Mouse (Mus musculus): ENCODE data around the gene Cpd. TPM values are rescaled to one million over a fixed set of nuclear protein-coding genes. Genes with fewer than 3 reads are reported as not detected.

Cpd gene
- polyA plus RNA-seq, 1 experiment from 2014 or later: 3.8 TPM

DNA sequence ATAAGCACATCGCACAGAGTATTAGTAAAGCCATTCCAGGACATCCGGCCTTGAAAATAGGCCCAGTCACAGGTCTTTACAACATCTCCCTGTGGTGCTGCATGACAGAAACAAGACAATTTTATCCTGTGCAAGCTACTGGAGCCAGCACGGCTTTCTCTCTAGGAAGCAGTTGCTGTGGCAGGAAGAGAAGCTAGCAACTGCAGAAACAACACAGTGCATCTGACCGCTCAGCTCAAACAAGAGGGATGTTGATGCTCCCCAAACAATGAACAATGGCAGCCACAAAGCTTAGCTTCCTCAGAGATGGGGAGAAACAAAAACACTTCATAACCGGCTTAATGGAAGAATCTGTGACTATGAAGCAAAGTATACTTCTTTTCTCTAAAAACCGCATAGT is 10.5 kb downstream of the Cpd start:
- Histone ChIP-seq H3K36me3 (ENCODE audit: control insufficient read depth, insufficient read depth, low read length) (no peaks in the 10 kb centered on the region; the same call in 1 of the 2 replicates), H3K9ac (ENCODE audit: low read depth, low read length) (no peak overlapping the region), H3K9me3 (ENCODE audit: control insufficient read depth, low read length) (no peaks in the 10 kb centered on the region), H3K4me3 (ENCODE audit: low read length) (no peak overlapping the region), H3K4me1 (ENCODE audit: control insufficient read depth, insufficient read depth, low read depth, low read length) (no peaks in the 10 kb centered on the region; the same call in 1 of the 2 replicates), H3K27me3 (replicated peaks; ENCODE audit: control insufficient read depth, insufficient read depth, low read length) (no peaks in the 10 kb centered on the region), H3K27ac (ENCODE audit: low read depth, low read length) (no peak overlapping the region), H3K4me2 (ENCODE audit: low read length) (no peak overlapping the region)
- ATAC-seq: no peak
- 69% methylated on average over 6 of the region's 6 CpGs for WGBS

- no peak for ATAC-seq
- no peaks in the 10 kb centered on the region for H3K9me3 ChIP-seq (ENCODE audit: control insufficient read depth, low read length)
- H3K4me3 ChIP-seq (ENCODE audit: low read length): no peak overlapping the region
- no peaks in the 10 kb centered on the region; the same call in 1 of the 2 replicates for H3K4me1 ChIP-seq (ENCODE audit: control insufficient read depth, insufficient read depth, low read depth, low read length)
- H3K4me2 ChIP-seq (ENCODE audit: low read length): no peak overlapping the region
- no peak overlapping the region for H3K9ac ChIP-seq (ENCODE audit: low read depth, low read length)
- WGBS: 77% methylated on average over 5 of the region's 5 CpGs
- H3K27ac ChIP-seq (ENCODE audit: low read depth, low read length): no peak overlapping the region
- no peaks in the 10 kb centered on the region for H3K27me3 ChIP-seq (replicated peaks; ENCODE audit: control insufficient read depth, insufficient read depth, low read length)
- H3K36me3 ChIP-seq (ENCODE audit: control insufficient read depth, insufficient read depth, low read length): no peaks in the 10 kb centered on the region; the same call in 1 of the 2 replicates
Observed at GRCm38 (mm10) chr11:76835868-76836267, 10.9 kb downstream of the Cpd start.

DNA sequence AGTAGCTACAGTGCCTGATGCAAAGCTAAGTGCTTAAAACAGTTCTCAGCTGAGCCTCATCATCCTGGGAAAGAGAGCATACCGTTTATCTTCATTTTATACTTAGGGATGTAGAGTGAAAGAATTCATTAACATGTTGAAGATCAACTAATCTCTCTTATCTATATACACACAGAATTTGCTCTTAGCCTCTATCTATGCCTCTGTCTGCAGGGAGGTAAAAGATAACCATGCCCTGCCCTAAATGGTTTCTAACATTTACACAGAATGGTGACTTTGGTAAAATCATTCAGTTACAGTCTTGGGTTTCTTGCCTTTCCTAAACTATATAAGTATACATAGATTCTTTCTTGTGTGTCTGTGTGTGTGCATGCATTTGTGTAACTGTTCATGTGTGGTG is 12.2 kb downstream of the Cpd start:
- WGBS: 96% methylated on average over 1 of the region's 1 CpGs

DNA sequence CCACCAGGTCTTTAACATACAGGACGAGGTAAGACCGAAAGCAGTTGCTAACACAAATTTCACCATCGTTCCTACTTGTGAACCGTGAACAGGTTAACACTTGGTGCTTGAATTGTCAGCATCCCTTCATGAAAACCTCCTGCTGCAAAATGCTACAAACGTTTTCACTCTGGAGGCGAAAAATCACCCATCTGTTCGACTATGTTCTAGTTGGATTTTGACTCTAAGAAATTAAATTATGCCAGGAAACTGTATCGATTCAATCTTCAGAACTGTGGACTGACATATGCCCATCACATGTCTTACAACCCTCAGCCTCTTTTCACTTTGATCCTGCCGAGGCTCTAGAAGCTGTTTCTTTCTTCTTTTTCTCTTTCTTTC is 21.9 kb downstream of the Cpd start:
- Histone ChIP-seq H3K4me3 (ENCODE audit: low read length) (no peak overlapping the region), H3K4me1 (ENCODE audit: control insufficient read depth, insufficient read depth, low read depth, low read length) (no peaks in the 10 kb centered on the region), H3K4me2 (ENCODE audit: low read length) (no peak overlapping the region), H3K27me3 (replicated peaks; ENCODE audit: control insufficient read depth, insufficient read depth, low read length) (no peaks in the 10 kb centered on the region), H3K9ac (ENCODE audit: low read depth, low read length) (no peak overlapping the region), H3K36me3 (ENCODE audit: control insufficient read depth, insufficient read depth, low read length) (no peaks in the 10 kb centered on the region), H3K27ac (ENCODE audit: low read depth, low read length) (no peak overlapping the region), H3K9me3 (ENCODE audit: control insufficient read depth, low read length) (no peaks in the 10 kb centered on the region)
- ATAC-seq: no peak
- WGBS: 87% methylated on average over 9 of the region's 9 CpGs

More for the DNA sequence above, 12.2 kb downstream of the Cpd start:
- Histone ChIP-seq H3K4me2 (ENCODE audit: low read length) (no peak overlapping the region), H3K27me3 (replicated peaks; ENCODE audit: control insufficient read depth, insufficient read depth, low read length) (no peaks in the 10 kb centered on the region), H3K27ac (ENCODE audit: low read depth, low read length) (no peak overlapping the region), H3K36me3 (ENCODE audit: control insufficient read depth, insufficient read depth, low read length) (no peaks in the 10 kb centered on the region; the same call in 1 of the 2 replicates), H3K4me1 (ENCODE audit: control insufficient read depth, insufficient read depth, low read depth, low read length) (no peaks in the 10 kb centered on the region; the same call in 1 of the 2 replicates), H3K9ac (ENCODE audit: low read depth, low read length) (no peak overlapping the region), H3K9me3 (ENCODE audit: control insufficient read depth, low read length) (no peaks in the 10 kb centered on the region), H3K4me3 (ENCODE audit: low read length) (no peak overlapping the region)
- no peak for ATAC-seq

DNA sequence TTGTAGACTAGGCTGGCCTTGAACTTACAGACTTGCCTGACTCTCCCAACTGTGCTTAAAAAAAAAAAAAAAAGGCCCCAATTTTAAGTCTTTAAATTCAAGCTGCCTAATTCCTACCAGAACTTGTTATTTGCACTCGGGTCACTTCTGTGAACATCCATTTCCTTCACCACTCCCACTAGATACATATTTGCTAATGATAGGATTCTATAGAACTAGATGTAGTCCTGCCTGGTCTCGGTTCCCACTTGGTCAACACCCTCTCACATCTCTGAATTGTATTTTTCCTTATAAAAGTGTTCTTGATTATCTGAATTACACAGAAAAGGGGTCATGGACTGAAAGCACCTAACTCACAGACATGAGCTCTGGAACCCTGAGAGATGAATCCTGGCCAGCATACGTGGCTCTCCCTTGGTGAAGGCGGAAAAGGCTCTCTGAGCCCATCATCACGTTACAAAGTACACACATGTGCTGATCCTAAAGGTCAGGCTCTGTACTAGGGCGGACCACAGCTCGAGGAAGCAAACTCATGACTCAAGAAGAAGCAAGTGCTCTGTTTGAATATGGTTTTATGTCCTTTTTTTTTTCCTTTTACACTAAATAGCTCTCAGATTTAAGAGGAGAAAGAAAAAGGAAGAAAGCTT is 22.5 kb downstream of the Cpd start:
- Histone ChIP-seq H3K4me2 (ENCODE audit: low read length) (no peak overlapping the region), H3K4me1 (ENCODE audit: control insufficient read depth, insufficient read depth, low read depth, low read length) (no peaks in the 10 kb centered on the region), H3K9me3 (ENCODE audit: control insufficient read depth, low read length) (no peaks in the 10 kb centered on the region), H3K27me3 (replicated peaks; ENCODE audit: control insufficient read depth, insufficient read depth, low read length) (no peaks in the 10 kb centered on the region), H3K4me3 (ENCODE audit: low read length) (no peak overlapping the region), H3K27ac (ENCODE audit: low read depth, low read length) (no peak overlapping the region), H3K9ac (ENCODE audit: low read depth, low read length) (no peak overlapping the region), H3K36me3 (ENCODE audit: control insufficient read depth, insufficient read depth, low read length) (no peaks in the 10 kb centered on the region)
- ATAC-seq: no peak
- 88% methylated on average over 7 of the region's 7 CpGs for WGBS

DNA sequence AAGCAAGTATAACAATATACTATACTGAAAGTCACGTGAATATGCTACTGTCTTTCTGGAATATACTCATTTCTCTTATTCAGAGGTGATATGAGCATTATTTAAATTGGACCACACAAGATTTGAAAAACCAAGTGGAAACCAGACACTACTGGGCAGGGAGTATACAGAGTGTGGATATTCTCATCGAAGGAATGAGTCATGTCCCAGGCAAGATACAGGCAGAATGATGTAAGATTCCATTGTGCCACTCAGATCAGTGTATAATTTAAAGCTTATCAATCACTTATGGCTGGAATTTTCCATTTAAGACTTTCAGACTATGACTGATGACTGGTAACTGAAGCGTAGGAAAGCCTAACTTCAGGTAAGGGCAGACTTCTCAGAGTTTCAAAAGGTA is 23.2 kb downstream of the Cpd start:
- Histone ChIP-seq H3K27me3 (replicated peaks; ENCODE audit: control insufficient read depth, insufficient read depth, low read length) (no peaks in the 10 kb centered on the region), H3K36me3 (ENCODE audit: control insufficient read depth, insufficient read depth, low read length) (no peaks in the 10 kb centered on the region), H3K9ac (ENCODE audit: low read depth, low read length) (no peak overlapping the region), H3K4me1 (ENCODE audit: control insufficient read depth, insufficient read depth, low read depth, low read length) (no peaks in the 10 kb centered on the region), H3K27ac (ENCODE audit: low read depth, low read length) (no peak overlapping the region), H3K9me3 (ENCODE audit: control insufficient read depth, low read length) (no peaks in the 10 kb centered on the region), H3K4me2 (ENCODE audit: low read length) (no peak overlapping the region), H3K4me3 (ENCODE audit: low read length) (no peak overlapping the region)
- WGBS: 93% methylated on average over 3 of the region's 3 CpGs
- no peak for ATAC-seq

DNA sequence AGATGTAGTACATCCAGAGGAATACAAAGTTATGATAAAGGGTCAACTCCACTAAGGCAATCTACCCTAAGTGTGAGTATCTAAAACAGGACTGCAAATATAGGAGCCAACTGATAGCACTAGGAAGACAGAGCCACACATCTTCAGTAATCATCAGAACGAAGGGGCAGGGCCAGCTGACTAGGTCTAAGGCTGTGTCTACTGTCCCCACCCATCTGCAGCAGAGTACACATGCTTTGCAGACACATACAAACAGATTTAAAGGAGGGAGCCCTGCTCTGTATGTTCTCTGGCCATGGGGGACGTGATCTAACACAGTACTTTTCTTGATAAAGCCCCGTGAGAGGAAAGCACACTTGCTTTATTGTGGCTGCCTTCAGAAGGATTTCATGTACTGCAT is 25.5 kb downstream of the Cpd start:
- 75% methylated on average over 3 of the region's 3 CpGs for WGBS

DNA sequence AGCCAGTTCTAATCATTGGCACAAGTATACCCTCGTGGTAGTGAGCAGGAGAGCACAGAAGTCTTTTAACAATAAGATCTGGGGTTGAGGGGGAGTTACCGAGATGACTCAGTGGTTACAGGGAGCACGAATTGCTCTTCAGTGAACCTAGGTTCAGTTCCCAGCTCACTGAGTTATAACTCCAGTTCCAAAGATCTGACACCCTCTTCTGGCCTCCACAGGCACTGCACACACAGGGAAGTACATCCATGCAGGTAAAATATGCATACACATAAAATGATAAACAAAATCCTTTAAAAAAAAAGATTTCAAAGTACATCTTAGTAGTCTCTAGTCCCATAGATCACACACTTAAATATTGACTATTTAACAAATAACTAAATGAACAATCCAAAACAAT is 29.2 kb downstream of the Cpd start:
- WGBS: 89% methylated on average over 3 of the region's 3 CpGs
- no peaks in the 10 kb centered on the region for H3K4me1 ChIP-seq (ENCODE audit: control insufficient read depth, insufficient read depth, low read depth, low read length)

More for the DNA sequence above, 25.5 kb downstream of the Cpd start:
- Histone ChIP-seq H3K9me3 (ENCODE audit: control insufficient read depth, low read length) (no peaks in the 10 kb centered on the region), H3K36me3 (ENCODE audit: control insufficient read depth, insufficient read depth, low read length) (no peaks in the 10 kb centered on the region), H3K4me2 (ENCODE audit: low read length) (no peak overlapping the region), H3K9ac (ENCODE audit: low read depth, low read length) (no peak overlapping the region), H3K4me1 (ENCODE audit: control insufficient read depth, insufficient read depth, low read depth, low read length) (no peaks in the 10 kb centered on the region), H3K4me3 (ENCODE audit: low read length) (no peak overlapping the region), H3K27me3 (replicated peaks; ENCODE audit: control insufficient read depth, insufficient read depth, low read length) (no peaks in the 10 kb centered on the region), H3K27ac (ENCODE audit: low read depth, low read length) (no peak overlapping the region)
- no peak for ATAC-seq

GRCm38 (mm10) chr11:76810706-76811495 is 35.9 kb downstream of the Cpd start:
- no peaks in the 10 kb centered on the region for H3K9me3 ChIP-seq (ENCODE audit: control insufficient read depth, low read length)
- H3K27ac ChIP-seq (ENCODE audit: low read depth, low read length): no peak overlapping the region
- H3K4me1 ChIP-seq (ENCODE audit: control insufficient read depth, insufficient read depth, low read depth, low read length): no peaks in the 10 kb centered on the region
- no peak overlapping the region for H3K4me3 ChIP-seq (ENCODE audit: low read length)
- WGBS: 89% methylated on average over 9 of the region's 9 CpGs
- peaks cover 7% of the 10 kb centered on the region; the same call in 1 of the 2 replicates for H3K36me3 ChIP-seq (ENCODE audit: control insufficient read depth, insufficient read depth, low read length)
- H3K4me2 ChIP-seq (ENCODE audit: low read length): no peak overlapping the region
- no peak overlapping the region for H3K9ac ChIP-seq (ENCODE audit: low read depth, low read length)
- H3K27me3 ChIP-seq (replicated peaks; ENCODE audit: control insufficient read depth, insufficient read depth, low read length): no peaks in the 10 kb centered on the region
- no peak for ATAC-seq

More for the DNA sequence above, 29.2 kb downstream of the Cpd start:
- H3K27me3 ChIP-seq (replicated peaks; ENCODE audit: control insufficient read depth, insufficient read depth, low read length): no peaks in the 10 kb centered on the region
- H3K9ac ChIP-seq (ENCODE audit: low read depth, low read length): no peak overlapping the region
- H3K9me3 ChIP-seq (ENCODE audit: control insufficient read depth, low read length): no peaks in the 10 kb centered on the region
- no peak overlapping the region for H3K27ac ChIP-seq (ENCODE audit: low read depth, low read length)
- H3K4me2 ChIP-seq (ENCODE audit: low read length): no peak overlapping the region
- H3K4me3 ChIP-seq (ENCODE audit: low read length): no peak overlapping the region
- 0 out of 2 replicates have a peak, but pooled peaks cover 2% of the 10 kb centered on the region for H3K36me3 ChIP-seq (ENCODE audit: control insufficient read depth, insufficient read depth, low read length)
- ATAC-seq: no peak
